Mouse (Mus musculus) left cerebral cortex, adult 2 months (tissue): ENCODE results near the gene Fat3. TPM values are rescaled to one million over a fixed set of nuclear protein-coding genes. Genes with fewer than 3 reads are reported as not detected.

ENCODE experiments used
- DNase-seq, 2 experiments: peaks; one replicate each; pipeline ENCODE4 v3.0.0; 2021 to 2022; ENCODE audit warnings: low spot score in 2 of 2, mixed read lengths in 1 of 2; ENCODE audit errors: extremely low spot score in 1 of 2
- H3K27ac ChIP-seq: fragments of 200-600 bp; 2 replicates; pipeline ENCODE4 v1.8.1; 2022
- H3K4me3 ChIP-seq: fragments of 200-600 bp; 2 replicates; pipeline ENCODE4 v1.8.1; 2022
- CTCF ChIP-seq: fragments of 200-600 bp; IDR thresholded peaks from 2 replicates; pipeline ENCODE4 v1.8.1; 2022; ENCODE audit warnings: antibody characterized with exemption, mild to moderate bottlenecking, moderate library complexity
- intact Hi-C: fragments of 180-260 bp; cut with DNase I; formaldehyde crosslinking; loops from one replicate; pipeline ENCODE4 v1.15.1; 2025
- total RNA-seq, 2 experiments: library from RNA; stranded (reverse); gene quantifications; 2 replicates each; pipeline ENCODE4 v1.2.3; 2021

The Fat3 gene
- total RNA-seq, 2 experiments from 2014 or later: 76.4 to 77.4 TPM

GRCm38 (mm10) chr9:15870013-15870412, 631.1 kb downstream of the Fat3 start:
- Histone ChIP-seq H3K4me3 (no peak overlapping the region), H3K27ac (no peak overlapping the region)
- TF ChIP-seq CTCF: no peak
- DNase-seq: no peak
- intact Hi-C loops: no loop called here

- no peak overlapping the region for H3K4me3 ChIP-seq
- TF ChIP-seq CTCF: no peak
- no peak for DNase-seq
- H3K27ac ChIP-seq: no peak overlapping the region
- intact Hi-C loops: no loop called here
These were observed 631.6 kb downstream of the Fat3 start for GRCm38 (mm10) chr9:15869456-15869855.

- intact Hi-C loops: no loop called here
- Histone ChIP-seq H3K27ac (no peak overlapping the region), H3K4me3 (no peak overlapping the region)
- TF ChIP-seq CTCF: no peak
- DNase-seq: no peak
These were observed 634.6 kb downstream of the Fat3 start for GRCm38 (mm10) chr9:15866280-15867072.

GRCm38 (mm10) chr9:15861402-15861801, 639.7 kb downstream of the Fat3 start:
- Histone ChIP-seq H3K4me3 (no peak overlapping the region), H3K27ac (no peak overlapping the region)
- intact Hi-C loops: no loop called here
- no peak for DNase-seq
- no peak for TF ChIP-seq CTCF
